Mouse (Mus musculus) intestine, postnatal 0 days (tissue): ENCODE results near the gene St3gal4. TPM values are rescaled to one million over a fixed set of nuclear protein-coding genes. Genes with fewer than 3 reads are reported as not detected.
"Not testable (repeated sequence)": the region's sequence is repeated elsewhere in the genome, so short reads cannot be mapped to it uniquely, and the experiment has no call there.

ENCODE experiments used
- ATAC-seq: fragments of 200-750 bp; cut with Nextera tagmentation; 2 replicates; pipeline ENCODE4 v1.8.0; 2017; ENCODE audit warnings: mild to moderate bottlenecking, moderate TSS enrichment, moderate library complexity
- H3K27ac ChIP-seq: fragments of 300-500 bp; sonication (generic); 2 replicates; pipeline ENCODE4 v1.5.1; 2014; ENCODE audit warnings: mild to moderate bottlenecking, low read depth, low read length, moderate library complexity
- H3K27me3 ChIP-seq: fragments of 300-500 bp; sonication (generic); replicated peaks from 2 replicates; pipeline ENCODE4 v1.6.1; 2014; ENCODE audit warnings: low read length, mixed read lengths; ENCODE audit not compliant: control insufficient read depth, insufficient read depth
- H3K36me3 ChIP-seq: fragments of 300-500 bp; sonication (generic); 2 replicates; pipeline ENCODE4 v1.6.1; 2014; ENCODE audit warnings: mild to moderate bottlenecking, moderate library complexity; ENCODE audit not compliant: control insufficient read depth, insufficient read depth
- H3K4me1 ChIP-seq: fragments of 300-500 bp; sonication (generic); replicated peaks from 2 replicates; pipeline ENCODE4 v1.6.1; 2014; ENCODE audit warnings: antibody characterized with exemption, low read length, mixed read lengths; ENCODE audit not compliant: control insufficient read depth, insufficient read depth
- H3K4me2 ChIP-seq: fragments of 300-500 bp; sonication (generic); replicated peaks from 2 replicates; pipeline ENCODE4 v1.6.1; 2014; ENCODE audit warnings: low read depth, mild to moderate bottlenecking, moderate library complexity
- H3K4me3 ChIP-seq: fragments of 300-500 bp; sonication (generic); 2 replicates; pipeline ENCODE4 v1.5.1; 2014; ENCODE audit warnings: low read depth, low read length
- H3K9ac ChIP-seq: fragments of 300-500 bp; sonication (generic); 2 replicates; pipeline ENCODE4 v1.6.1; 2014; ENCODE audit warnings: mild to moderate bottlenecking, low read depth, low read length
- H3K9me3 ChIP-seq: fragments of 300-500 bp; sonication (generic); 2 replicates; pipeline ENCODE4 v1.6.1; 2016; ENCODE audit warnings: mixed run types; ENCODE audit not compliant: control insufficient read depth
- CTCF ChIP-seq: sonication (generic); IDR thresholded peaks from 2 replicates; pipeline ENCODE4 v1.5.1; 2016; ENCODE audit warnings: low read depth, mild to moderate bottlenecking, control low read depth, antibody characterized with exemption, moderate library complexity
- WGBS: fragments of 180-500 bp; shearing (Covaris S2); extraction: QIAGEN DNeasy Blood & Tissue Kit; methylation state at CpG from one replicate; pipeline ENCODE4 v1.1.7; 2014; 5-methylcytosine and 5-hydroxymethylcytosine counted together
- polyA plus RNA-seq: library from polyadenylated mRNA; unstranded; fragments of >200 nt; fragmentation: Nextera tagmentation; extraction: Ambion mirVana; gene quantifications from 2 replicates; pipeline ENCODE4 v1.2.1, GENCODE M21; 2015

The St3gal4 gene
- polyA plus RNA-seq, 1 experiment from 2014 or later, result 242 TPM

GRCm38 (mm10) chr9:35161721-35162120 is 42.7 kb upstream of the St3gal4 start:
- H3K9me3 ChIP-seq, result no peaks in the 10 kb centered on the region
- no peaks in the 10 kb centered on the region; the same call in 1 of the 2 replicates for H3K4me1 ChIP-seq
- H3K36me3 ChIP-seq, result no peaks in the 10 kb centered on the region
- WGBS, result 71% methylated on average over 7 of the region's 7 CpGs
- H3K9ac ChIP-seq, result no peak overlapping the region
- no peak overlapping the region for H3K4me2 ChIP-seq
- H3K27me3 ChIP-seq, result no peaks in the 10 kb centered on the region
- TF ChIP-seq CTCF, result no peak
- no peak overlapping the region for H3K27ac ChIP-seq
- no peak for ATAC-seq
- H3K4me3 ChIP-seq, result no peak overlapping the region

- Histone ChIP-seq H3K4me3 (no peak overlapping the region), H3K27me3 (no peaks in the 10 kb centered on the region), H3K9ac (no peak overlapping the region), H3K4me2 (no peak overlapping the region), H3K27ac (no peak overlapping the region), H3K36me3 (no peaks in the 10 kb centered on the region), H3K9me3 (no peaks in the 10 kb centered on the region), H3K4me1 (no peaks in the 10 kb centered on the region; the same call in 1 of the 2 replicates)
- ATAC-seq, result no peak
- no peak for TF ChIP-seq CTCF
- 64% methylated on average over 2 of the region's 2 CpGs for WGBS
Observed at GRCm38 (mm10) chr9:35160662-35161061, 41.6 kb upstream of the St3gal4 start.

GRCm38 (mm10) chr9:35158477-35158876 is 39.4 kb upstream of the St3gal4 start:
- Histone ChIP-seq H3K9me3 (no peaks in the 10 kb centered on the region), H3K36me3 (no peaks in the 10 kb centered on the region), H3K4me3 (no peak overlapping the region), H3K4me1 (no peaks in the 10 kb centered on the region), H3K9ac (no peak overlapping the region), H3K27ac (no peak overlapping the region), H3K27me3 (no peaks in the 10 kb centered on the region), H3K4me2 (no peak overlapping the region)
- TF ChIP-seq CTCF, result no peak
- 87% methylated on average over 3 of the region's 3 CpGs for WGBS
- ATAC-seq, result no peak

GRCm38 (mm10) chr9:35156862-35157261 is 37.8 kb upstream of the St3gal4 start:
- Histone ChIP-seq H3K4me2 (no peak overlapping the region), H3K36me3 (no peaks in the 10 kb centered on the region), H3K4me1 (no peaks in the 10 kb centered on the region), H3K27ac (no peak overlapping the region), H3K4me3 (no peak overlapping the region), H3K9ac (no peak overlapping the region), H3K9me3 (no peaks in the 10 kb centered on the region), H3K27me3 (no peaks in the 10 kb centered on the region)
- WGBS, result 82% methylated on average over 4 of the region's 4 CpGs
- ATAC-seq, result no peak
- TF ChIP-seq CTCF, result no peak

GRCm38 (mm10) chr9:35156002-35156710 is 37.1 kb upstream of the St3gal4 start:
- Histone ChIP-seq H3K4me2 (no peak overlapping the region), H3K36me3 (no peaks in the 10 kb centered on the region), H3K27me3 (no peaks in the 10 kb centered on the region), H3K4me1 (no peaks in the 10 kb centered on the region), H3K4me3 (no peak overlapping the region), H3K9me3 (no peaks in the 10 kb centered on the region), H3K9ac (no peak overlapping the region), H3K27ac (no peak overlapping the region)
- ATAC-seq, result no peak
- TF ChIP-seq CTCF, result no peak
- 89% methylated on average over 5 of the region's 5 CpGs for WGBS

GRCm38 (mm10) chr9:35152923-35153322 is 33.9 kb upstream of the St3gal4 start:
- TF ChIP-seq CTCF, result no peak
- ATAC-seq, result no peak
- WGBS, result 89% methylated on average over 1 of the region's 1 CpGs

GRCm38 (mm10) chr9:35148822-35149221 is 29.8 kb upstream of the St3gal4 start:
- not testable (repeated sequence) for H3K27me3 ChIP-seq, H3K4me1 ChIP-seq, ATAC-seq, H3K4me2 ChIP-seq, H3K4me3 ChIP-seq, H3K9me3 ChIP-seq, H3K27ac ChIP-seq, H3K9ac ChIP-seq, H3K36me3 ChIP-seq

More at GRCm38 (mm10) chr9:35152923-35153322, 33.9 kb upstream of the St3gal4 start:
- Histone ChIP-seq H3K9ac (no peak overlapping the region), H3K9me3 (no peaks in the 10 kb centered on the region), H3K4me1 (no peaks in the 10 kb centered on the region), H3K27me3 (no peaks in the 10 kb centered on the region), H3K4me3 (no peak overlapping the region), H3K27ac (no peak overlapping the region), H3K36me3 (no peaks in the 10 kb centered on the region), H3K4me2 (no peak overlapping the region)

GRCm38 (mm10) chr9:35147261-35147660 is 28.2 kb upstream of the St3gal4 start:
- H3K27me3 ChIP-seq, H3K4me1 ChIP-seq, H3K4me3 ChIP-seq, H3K27ac ChIP-seq, H3K36me3 ChIP-seq, ATAC-seq, H3K9me3 ChIP-seq, H3K4me2 ChIP-seq, H3K9ac ChIP-seq: not testable (repeated sequence)
- 94% methylated on average over 14 of the region's 14 CpGs for WGBS
